Mouse (Mus musculus) lung, postnatal 0 days (tissue): ENCODE measurements around the gene Lefty1.

Experiments used
- CTCF ChIP-seq: IDR thresholded peaks from 2 replicates; pipeline ENCODE4 v1.5.1; 2016; ENCODE audit warnings: antibody characterized with exemption, mild to moderate bottlenecking
- EP300 ChIP-seq: IDR thresholded peaks from 2 replicates; pipeline ENCODE4 v1.6.1; 2016; ENCODE audit warnings: antibody characterized with exemption, mild to moderate bottlenecking, control low read depth

GRCm38 (mm10) chr1:180901107-180901506, 33.7 kb upstream of the Lefty1 start:
- TF ChIP-seq CTCF, result peak; percentile 78
- TF ChIP-seq EP300, result peak; percentile 22; the same call in 1 of the 2 replicates
